Mouse (Mus musculus) cerebral cortex, adult 2 months (tissue): Measurements from ENCODE around the gene Mrpl12.

Source experiments
- WGBS: fragments of 180-500 bp; shearing (Covaris S2); methylation state at CpG from one replicate; pipeline ENCODE4 v1.1.7; 2018; 5-methylcytosine and 5-hydroxymethylcytosine counted together

The Mrpl12 gene

GRCm38 (mm10) chr11:120472052-120472451, 12.4 kb upstream of the Mrpl12 start:
- 97% methylated on average over 6 of the region's 6 CpGs for WGBS

DNA sequence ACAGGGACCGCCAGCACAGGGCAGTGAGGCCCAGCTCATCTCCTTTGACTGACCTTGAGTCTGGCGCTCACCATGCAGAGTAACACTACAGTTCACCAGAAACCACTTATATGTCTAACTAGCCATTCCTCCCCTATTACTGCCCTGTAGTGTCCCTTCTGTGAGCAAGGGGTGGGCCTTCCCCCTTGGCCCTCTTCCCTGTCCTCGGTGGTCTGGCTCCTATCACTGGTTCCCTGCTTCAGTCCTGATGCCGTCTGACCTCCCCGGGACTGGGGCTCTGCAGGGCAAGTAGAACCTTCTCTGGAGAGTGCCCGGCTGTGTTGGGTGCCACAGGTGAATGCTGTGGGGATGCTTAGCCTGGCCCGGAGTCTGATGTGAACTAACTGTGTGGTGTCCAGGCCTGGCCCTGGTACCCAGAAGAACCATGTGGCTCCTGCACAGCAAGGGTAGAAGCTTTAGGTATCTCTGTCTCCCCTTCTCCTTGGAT, 922 bp upstream of the Mrpl12 start:
- WGBS: 82% methylated on average over 7 of the region's 7 CpGs

GRCm38 (mm10) chr11:120485251-120485650, 838 bp downstream of the Mrpl12 start:
- WGBS: 5% methylated on average over 10 of the region's 10 CpGs

GRCm38 (mm10) chr11:120488516-120488915, 4.1 kb downstream of the Mrpl12 start:
- 60% methylated on average over 4 of the region's 4 CpGs for WGBS

GRCm38 (mm10) chr11:120489054-120489761, 4.8 kb downstream of the Mrpl12 start:
- WGBS: 58% methylated on average over 4 of the region's 4 CpGs

DNA sequence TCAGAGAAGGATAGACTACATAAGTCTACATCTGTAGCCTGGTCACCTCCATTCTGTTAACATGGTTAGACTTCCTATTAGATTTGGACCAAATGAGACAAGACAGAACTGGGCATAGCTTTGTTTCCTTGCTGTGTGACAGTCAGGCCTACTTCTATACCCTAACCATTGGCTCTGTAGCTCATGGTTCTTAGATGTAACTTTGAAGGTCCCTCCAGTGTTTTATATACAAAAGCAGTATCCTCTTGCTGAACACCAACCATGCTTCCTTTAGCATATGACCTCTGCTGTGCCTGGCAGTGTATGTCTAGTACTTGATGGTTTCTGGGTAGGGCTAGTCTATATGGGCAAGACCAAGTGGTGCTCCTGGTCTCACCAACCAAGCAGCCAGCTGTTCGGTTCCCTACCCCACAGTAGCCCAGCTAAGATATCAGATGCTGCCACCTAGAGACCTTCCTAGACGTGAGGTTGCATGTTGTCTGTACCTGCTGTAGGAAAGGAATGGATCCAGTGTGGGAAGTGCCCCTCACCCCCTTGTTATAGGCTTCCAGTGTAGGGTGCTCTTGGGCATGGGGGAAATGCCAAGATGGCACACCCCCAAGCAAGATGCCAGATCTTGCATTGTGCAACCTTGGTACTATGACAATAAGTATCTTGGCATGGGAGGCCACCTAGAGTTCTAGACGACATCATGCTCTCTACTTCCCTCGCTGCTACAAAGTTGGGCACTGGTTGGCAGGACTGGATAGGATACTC, 6.1 kb downstream of the Mrpl12 start:
- 24% methylated on average over 4 of the region's 4 CpGs for WGBS

DNA sequence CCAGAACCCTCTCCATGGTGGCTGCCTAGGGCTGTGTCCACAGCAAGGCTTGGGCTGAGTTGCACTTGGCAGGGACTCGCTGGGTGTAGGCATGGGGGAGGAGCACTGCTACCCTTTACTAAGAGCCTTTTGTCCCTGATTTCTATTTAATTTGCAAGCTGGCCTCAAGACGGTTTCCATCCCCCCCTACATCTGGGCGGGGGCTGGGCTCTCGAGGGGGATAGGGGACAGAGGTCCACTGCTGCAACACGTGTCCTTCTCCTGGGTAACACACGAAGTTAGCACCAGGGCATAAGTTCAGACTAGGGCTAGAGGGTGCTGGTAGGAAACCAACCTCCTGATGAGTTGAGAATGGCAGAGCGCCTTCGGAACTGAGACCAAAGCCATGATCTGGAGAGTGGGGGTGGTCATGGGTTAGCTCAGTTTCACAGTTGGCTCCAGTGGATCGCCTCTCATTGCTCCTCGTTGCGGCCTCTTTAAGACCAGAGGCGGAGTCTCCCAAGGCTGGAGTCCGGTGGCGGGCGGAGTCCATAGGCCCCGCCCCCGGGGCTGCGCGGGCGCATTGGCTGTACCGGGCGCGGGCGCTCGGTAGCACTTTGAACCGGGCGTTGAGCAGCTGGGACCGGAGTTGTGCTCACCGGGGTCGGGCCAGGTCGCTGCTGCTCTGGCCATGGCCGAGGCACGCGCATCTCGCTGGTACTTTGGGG, 7.1 kb downstream of the Mrpl12 start, which contains the start of gene Slc25a10:
Slc25a10 (plus strand) TSS at position 524 of the 707 bp plus-strand sequence.
- under 1% methylated on average over 35 of the region's 35 CpGs for WGBS

GRCm38 (mm10) chr11:120492024-120492877, 7.8 kb downstream of the Mrpl12 start:
- WGBS: under 1% methylated on average over 48 of the region's 48 CpGs

GRCm38 (mm10) chr11:120492878-120493203, 8.4 kb downstream of the Mrpl12 start:
- 22% methylated on average over 3 of the region's 3 CpGs for WGBS

DNA sequence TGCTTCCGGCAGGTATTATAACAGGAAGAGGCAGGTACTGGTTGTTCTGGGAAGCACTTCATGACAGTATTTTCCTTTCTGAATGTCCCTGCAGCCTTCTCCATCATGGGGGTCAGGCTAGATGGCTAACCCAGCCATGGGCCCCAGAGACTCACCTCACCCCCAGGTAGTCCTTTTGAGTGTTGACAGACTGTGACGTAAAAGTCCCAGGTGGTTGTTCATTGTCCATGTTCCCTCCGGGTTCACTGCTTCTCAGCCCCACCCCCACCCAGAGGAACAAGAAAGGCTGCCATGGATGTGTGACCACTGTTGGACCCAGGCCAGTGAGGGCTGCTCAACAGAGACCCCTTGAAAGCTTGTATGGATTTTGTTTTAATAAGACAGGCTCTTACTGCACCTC, 8.9 kb downstream of the Mrpl12 start:
- WGBS: 51% methylated on average over 3 of the region's 3 CpGs

GRCm38 (mm10) chr11:120493911-120494310, 9.5 kb downstream of the Mrpl12 start:
- 93% methylated on average over 3 of the region's 3 CpGs for WGBS

GRCm38 (mm10) chr11:120497436-120497835, 13.0 kb downstream of the Mrpl12 start:
- WGBS: 88% methylated on average over 3 of the region's 3 CpGs

GRCm38 (mm10) chr11:120498226-120498625, 13.8 kb downstream of the Mrpl12 start:
- WGBS: 93% methylated on average over 12 of the region's 12 CpGs

GRCm38 (mm10) chr11:120498891-120499290, 14.5 kb downstream of the Mrpl12 start:
- WGBS: 77% methylated on average over 5 of the region's 5 CpGs

DNA sequence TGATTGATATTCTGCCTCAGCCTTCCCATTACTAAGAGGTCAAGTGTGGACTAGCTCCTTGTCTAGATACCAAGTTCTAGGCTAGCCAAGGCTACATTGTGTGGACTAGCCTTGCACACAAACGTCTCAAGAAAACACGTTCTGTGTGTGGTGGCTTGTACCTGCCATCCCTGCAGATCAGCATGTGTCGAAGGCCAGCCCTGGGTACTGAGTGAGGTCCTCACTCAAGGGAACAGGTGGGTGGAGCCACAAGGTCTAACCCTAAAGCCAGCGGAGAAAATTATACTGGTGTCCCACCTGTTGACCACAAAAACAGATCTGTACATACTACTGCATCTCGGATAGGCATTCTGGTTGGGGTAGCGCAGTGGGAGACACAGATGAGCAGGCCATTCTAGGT, 15.5 kb downstream of the Mrpl12 start:
- WGBS: 85% methylated on average over 6 of the region's 6 CpGs

- 21% methylated on average over 3 of the region's 3 CpGs for WGBS
Observed at GRCm38 (mm10) chr11:120500357-120500756, 15.9 kb downstream of the Mrpl12 start.

GRCm38 (mm10) chr11:120501018-120501417, 16.6 kb downstream of the Mrpl12 start:
- 56% methylated on average over 6 of the region's 6 CpGs for WGBS

DNA sequence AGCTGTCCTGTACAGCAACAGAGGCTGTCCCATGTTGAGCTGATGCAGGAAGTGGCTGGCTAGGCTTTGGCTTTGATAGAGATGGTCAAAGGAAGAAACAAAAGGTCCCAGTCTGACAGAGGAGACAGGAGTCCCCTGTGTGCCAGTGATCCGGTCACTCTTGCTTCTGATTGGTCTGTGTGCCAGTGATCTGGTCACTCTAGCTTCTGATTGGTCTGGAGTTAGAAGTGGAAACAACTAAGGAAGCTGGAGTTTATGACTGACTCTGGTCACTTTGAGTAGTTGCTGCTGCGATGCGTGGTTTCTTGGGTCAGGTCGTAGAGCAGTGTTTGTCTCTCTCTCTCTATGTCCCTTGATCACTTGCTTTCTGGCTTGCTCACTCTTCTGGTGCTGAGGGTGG, 17.3 kb downstream of the Mrpl12 start:
- WGBS: 80% methylated on average over 4 of the region's 4 CpGs

- WGBS: 87% methylated on average over 3 of the region's 3 CpGs
Observed at GRCm38 (mm10) chr11:120505661-120506060, 21.2 kb downstream of the Mrpl12 start.

GRCm38 (mm10) chr11:120506899-120507298, 22.5 kb downstream of the Mrpl12 start:
- WGBS: 72% methylated on average over 4 of the region's 4 CpGs

- 89% methylated on average over 13 of the region's 13 CpGs for WGBS
Observed at GRCm38 (mm10) chr11:120507611-120508289, 23.3 kb downstream of the Mrpl12 start.
